Mouse (Mus musculus) adrenal gland, adult 10 weeks (tissue): Measurements from ENCODE around the gene Gm11007. TPM values are rescaled to one million over a fixed set of nuclear protein-coding genes. Genes with fewer than 3 reads are reported as not detected.

Experiments
- polyA plus RNA-seq: library from polyadenylated mRNA; stranded (reverse); fragments of 350-450 nt; fragmentation: Illumina TruSeq; extraction: RNeasy Lipid Tissue Mini Kit (QIAGEN cat#74804); gene quantifications from one replicate; pipeline ENCODE4 v1.2.3, GENCODE M21; 2014; ENCODE audit warnings: low read depth, low replicate concordance

Gm11007 gene
- polyA plus RNA-seq, result not detected

GRCm38 (mm10) chr2:175643678-175644077 is at the start of gene Gm11007:
Gene Gm11007, plus strand, starts transcription at chr2:175643978.

Other genes with a start within 250 kb of the Gm11007 start
- 104 TPM for gene Gm4724, start 208.2 kb upstream of the Gm11007 start, polyA plus RNA-seq
- 32.7 TPM for gene Zfp965, start 174.0 kb upstream of the Gm11007 start, polyA plus RNA-seq
- not detected for gene Zfp969, start 59.7 kb downstream of the Gm11007 start, polyA plus RNA-seq
- gene Gm2007, start 97.6 kb downstream of the Gm11007 start, polyA plus RNA-seq, result not detected
- gene Gm14288, start 157.1 kb downstream of the Gm11007 start, polyA plus RNA-seq, result 8.3 TPM
- 75.9 TPM for gene Gm6710, start 225.2 kb downstream of the Gm11007 start, polyA plus RNA-seq